Mouse (Mus musculus) frontal cortex, postnatal 10 days (tissue): ENCODE measurements around the gene Gabrg2.

Experiments
- DNase-seq, 2 experiments: peaks; one replicate each; pipeline ENCODE4 v3.0.0; 2022; ENCODE audit warnings: low spot score in 2 of 2, mixed read lengths in 1 of 2

The Gabrg2 gene

GRCm38 (mm10) chr11:42000190-42001098 lies at the start of gene Gabrg2:
Gene Gabrg2 (minus strand): TSS chr11:42000857.
- DNase-seq = peak; percentile 20 to 24

- no peak for DNase-seq
Measured at GRCm38 (mm10) chr11:42048201-42048600, 47.5 kb upstream of the Gabrg2 start.

GRCm38 (mm10) chr11:41999468-41999881 lies 1.2 kb downstream of the Gabrg2 start:
- peak; percentile 11 to 36 for DNase-seq

DNA sequence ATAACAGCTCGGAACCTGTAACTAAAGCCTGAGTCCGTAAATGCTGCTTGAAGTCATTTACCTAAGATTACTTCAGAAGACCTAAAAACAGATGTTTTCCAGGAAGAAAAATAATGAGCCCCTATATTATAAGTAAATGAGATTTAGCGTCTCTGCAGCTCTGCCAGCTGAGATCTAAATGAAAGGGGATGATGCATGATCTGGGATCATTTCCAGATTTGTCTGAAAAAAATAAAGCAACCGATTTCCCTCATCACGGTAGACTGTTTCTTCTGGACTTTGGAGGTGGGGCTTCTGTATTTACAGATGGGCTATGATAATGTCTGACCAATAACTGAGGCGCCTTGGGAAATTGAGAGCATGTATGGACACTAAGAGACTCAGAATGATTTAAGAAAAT lies 20.5 kb downstream of the Gabrg2 start:
- no peak for DNase-seq

DNA sequence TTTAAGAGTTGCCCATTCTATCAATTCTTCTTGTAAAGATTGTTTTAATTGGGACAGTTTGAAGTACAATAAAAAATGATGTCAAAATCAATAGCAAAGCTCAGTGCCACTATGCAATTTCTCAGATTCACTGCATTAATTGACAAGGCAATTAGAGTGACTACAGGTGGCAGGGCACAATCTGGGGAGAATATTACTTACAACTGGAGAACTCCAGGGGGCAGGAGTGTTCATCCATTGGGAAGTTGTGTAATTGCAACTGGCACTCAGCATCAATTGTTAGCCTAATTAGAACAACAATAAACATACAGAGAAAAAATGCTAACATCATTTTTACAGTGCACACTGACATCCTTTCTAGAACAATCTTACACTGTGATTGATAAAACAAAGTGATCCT lies 32.1 kb downstream of the Gabrg2 start:
- DNase-seq = no peak

DNA sequence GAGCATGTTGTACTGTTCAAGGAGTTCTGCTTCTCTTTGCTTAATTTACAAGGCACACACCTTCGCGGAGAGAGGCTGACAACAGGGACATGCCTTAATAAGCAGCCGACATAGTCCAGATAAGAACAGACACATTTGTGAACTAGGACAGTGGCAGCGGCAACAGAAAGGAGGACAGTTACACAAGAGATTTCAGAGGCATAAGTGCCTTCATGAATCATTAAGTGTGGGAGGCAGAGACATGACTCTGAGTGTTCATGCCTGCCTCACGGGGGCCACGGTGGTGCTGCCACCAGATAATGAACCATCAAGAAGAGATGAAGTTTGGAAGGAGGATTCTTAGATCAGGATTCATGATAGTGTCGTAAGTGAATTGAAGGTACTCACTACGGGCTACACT lies 38.0 kb downstream of the Gabrg2 start:
- DNase-seq = no peak

DNA sequence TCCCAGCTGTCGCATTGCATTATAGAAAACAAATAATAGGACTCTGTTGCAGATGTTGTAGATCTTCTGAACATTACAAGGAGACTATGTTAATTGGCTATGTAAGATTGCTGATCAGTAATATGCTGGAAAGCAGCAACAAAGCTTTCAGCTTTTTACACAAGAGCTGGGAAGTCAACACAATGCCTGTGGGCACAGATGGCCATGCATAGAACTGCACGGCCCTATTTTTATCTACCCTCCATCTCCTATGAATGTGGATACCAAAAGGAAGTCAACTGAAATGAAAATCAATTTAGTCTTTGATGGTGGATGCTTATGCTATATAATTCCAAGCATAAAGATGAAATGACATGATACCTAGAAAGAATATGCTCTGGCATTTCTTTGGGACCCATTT lies 47.1 kb downstream of the Gabrg2 start:
- DNase-seq = no peak

- no peak for DNase-seq
Measured at GRCm38 (mm10) chr11:41951898-41952297, 48.8 kb downstream of the Gabrg2 start.

- DNase-seq = no peak
Measured at GRCm38 (mm10) chr11:41945471-41945870, 55.2 kb downstream of the Gabrg2 start.

DNA sequence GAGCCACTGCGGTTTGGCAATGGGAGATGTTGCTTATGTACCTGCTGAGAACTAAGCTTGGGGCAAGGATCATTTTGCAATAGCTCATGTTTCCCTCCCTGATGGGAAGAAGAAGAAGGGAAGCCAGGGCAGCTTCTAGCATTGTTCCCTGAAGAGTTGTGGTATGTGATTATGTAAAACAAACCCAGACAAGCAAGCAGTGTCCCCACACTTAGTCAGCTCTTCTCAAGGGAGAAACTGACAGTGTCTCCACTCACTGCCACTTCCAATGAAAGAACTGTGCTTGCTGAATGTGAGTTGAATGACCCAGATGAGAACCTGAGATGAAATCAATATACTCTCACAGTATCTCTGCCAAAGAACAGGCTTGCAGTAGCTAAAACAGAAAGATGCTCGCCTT lies 62.7 kb downstream of the Gabrg2 start:
- no peak for DNase-seq

DNA sequence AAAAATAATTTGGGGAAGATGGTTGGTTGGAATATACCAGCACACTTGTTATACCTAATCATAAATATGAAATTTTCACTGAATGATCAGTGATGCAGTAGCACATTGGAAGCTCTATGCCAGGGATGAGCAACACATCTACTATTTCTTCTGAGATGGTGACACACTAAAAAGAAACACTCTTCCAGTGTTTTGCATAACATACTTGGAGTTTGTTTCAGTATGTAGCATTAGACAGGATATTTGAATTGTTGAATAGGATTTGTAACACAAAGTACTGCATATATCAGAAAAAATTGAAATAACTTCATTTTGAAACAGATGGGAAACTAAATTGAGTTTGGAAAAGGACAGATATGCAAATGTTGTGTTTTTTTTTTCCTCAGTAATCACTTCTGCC lies 81.8 kb downstream of the Gabrg2 start:
- no peak for DNase-seq

- DNase-seq = no peak
Measured at GRCm38 (mm10) chr11:41914066-41914465, 86.6 kb downstream of the Gabrg2 start.

- no peak for DNase-seq
Measured at GRCm38 (mm10) chr11:41903661-41904060, 97.0 kb downstream of the Gabrg2 start.
